Mouse (Mus musculus) kidney, postnatal 0 days (tissue): Measurements from ENCODE around the gene Kalrn. TPM values are rescaled to one million over a fixed set of nuclear protein-coding genes. Genes with fewer than 3 reads are reported as not detected.

Experiments
- ATAC-seq: fragments of 200-750 bp; cut with Nextera tagmentation; replicated peaks from 2 replicates; pipeline ENCODE4 v1.8.0; 2017; ENCODE audit warnings: low read depth, moderate number of reproducible peaks, moderate TSS enrichment, moderate library complexity; ENCODE audit not compliant: low FRiP score
- DNase-seq: peaks from one replicate; pipeline ENCODE4 v3.0.0-alpha.2; 2016; ENCODE audit warnings: low spot score
- H3K27ac ChIP-seq: fragments of 300-500 bp; sonication (generic); 2 replicates; pipeline ENCODE4 v1.5.1; 2014; ENCODE audit warnings: mild to moderate bottlenecking
- H3K27me3 ChIP-seq: fragments of 300-500 bp; sonication (generic); 2 replicates; pipeline ENCODE4 v1.6.1; 2014; ENCODE audit warnings: low read length, mixed read lengths; ENCODE audit not compliant: insufficient read depth
- H3K36me3 ChIP-seq: fragments of 300-500 bp; sonication (generic); 2 replicates; pipeline ENCODE4 v1.6.1; 2014; ENCODE audit warnings: low read length, mixed read lengths; ENCODE audit not compliant: insufficient read depth
- H3K4me1 ChIP-seq: fragments of 300-500 bp; sonication (generic); replicated peaks from 2 replicates; pipeline ENCODE4 v1.6.1; 2014; ENCODE audit warnings: antibody characterized with exemption, low read length, mixed read lengths; ENCODE audit not compliant: insufficient read depth
- H3K4me2 ChIP-seq: fragments of 300-500 bp; sonication (generic); 2 replicates; pipeline ENCODE4 v1.6.1; 2014; ENCODE audit warnings: mild to moderate bottlenecking, low read length, moderate library complexity, mixed read lengths
- H3K4me3 ChIP-seq: fragments of 300-500 bp; sonication (generic); replicated peaks from 2 replicates; pipeline ENCODE4 v1.5.1; 2014; ENCODE audit warnings: low read depth, low read length
- H3K9ac ChIP-seq: fragments of 300-500 bp; sonication (generic); 2 replicates; pipeline ENCODE4 v1.6.1; 2014; ENCODE audit warnings: low read depth, low read length
- H3K9me3 ChIP-seq: fragments of 300-500 bp; sonication (generic); replicated peaks from 2 replicates; pipeline ENCODE4 v1.6.1; 2016; ENCODE audit warnings: low read length, inconsistent platforms, mixed read lengths
- CTCF ChIP-seq: IDR thresholded peaks from 2 replicates; pipeline ENCODE4 v1.5.1; 2016; ENCODE audit warnings: antibody characterized with exemption, low read depth, mild to moderate bottlenecking, moderate library complexity
- WGBS: fragments of 180-500 bp; shearing (Covaris S2); extraction: QIAGEN DNeasy Blood & Tissue Kit; methylation state at CpG from one replicate; pipeline ENCODE4 v1.1.7; 2014; 5-methylcytosine and 5-hydroxymethylcytosine counted together
- polyA plus RNA-seq: library from polyadenylated mRNA; unstranded; fragments of >200 nt; fragmentation: Nextera tagmentation; extraction: Ambion mirVana; gene quantifications from 2 replicates; pipeline ENCODE4 v1.2.1, GENCODE M21; 2015

Kalrn gene
- polyA plus RNA-seq, 1 experiment from 2014 or later, result 20.0 TPM

- Histone ChIP-seq H3K9me3 (no peaks in the 10 kb centered on the region), H3K9ac (no peak overlapping the region), H3K4me2 (no peak overlapping the region), H3K4me1 (no peaks in the 10 kb centered on the region), H3K4me3 (no peak overlapping the region), H3K36me3 (no peaks in the 10 kb centered on the region), H3K27ac (no peak overlapping the region), H3K27me3 (no peaks in the 10 kb centered on the region)
- no peak for TF ChIP-seq CTCF
- no peak for DNase-seq
- ATAC-seq, result no peak
- WGBS, result 78% methylated on average over 3 of the region's 3 CpGs
These were observed 577.8 kb downstream of the Kalrn start for GRCm38 (mm10) chr16:33995496-33995895.

DNA sequence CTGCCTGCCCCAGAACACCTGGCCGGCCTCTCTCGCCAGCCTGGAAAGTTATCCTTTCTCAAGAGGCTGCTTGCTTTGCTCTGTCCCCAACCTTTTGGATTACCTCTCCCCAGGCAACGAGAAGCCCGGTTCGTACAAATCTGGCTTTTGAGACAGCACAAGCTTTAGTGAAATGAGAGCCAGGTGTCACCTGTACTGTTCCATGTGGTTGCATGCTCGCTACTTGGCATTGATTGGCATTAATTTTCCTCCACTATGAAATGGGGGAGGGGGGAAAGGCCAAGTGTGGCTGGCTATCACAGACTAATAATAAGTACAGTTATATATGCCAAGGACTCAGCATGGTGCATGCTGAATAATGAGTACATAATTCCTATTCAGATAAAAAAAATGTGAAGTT is 579.0 kb downstream of the Kalrn start:
- Histone ChIP-seq H3K4me1 (no peaks in the 10 kb centered on the region), H3K9me3 (no peaks in the 10 kb centered on the region), H3K4me2 (no peak overlapping the region), H3K4me3 (no peak overlapping the region), H3K27me3 (no peaks in the 10 kb centered on the region), H3K27ac (no peak overlapping the region), H3K36me3 (no peaks in the 10 kb centered on the region), H3K9ac (no peak overlapping the region)
- no peak for ATAC-seq
- no peak for DNase-seq
- WGBS, result 86% methylated on average over 6 of the region's 6 CpGs
- no peak for TF ChIP-seq CTCF

- Histone ChIP-seq H3K9ac (no peak overlapping the region), H3K4me1 (no peaks in the 10 kb centered on the region), H3K9me3 (no peaks in the 10 kb centered on the region), H3K27ac (no peak overlapping the region), H3K27me3 (no peaks in the 10 kb centered on the region), H3K4me2 (no peak overlapping the region), H3K4me3 (no peak overlapping the region), H3K36me3 (no peaks in the 10 kb centered on the region)
- ATAC-seq (no peak), DNase-seq (no peak)
- TF ChIP-seq CTCF, result no peak
- WGBS, result 78% methylated on average over 4 of the region's 4 CpGs
These were observed 582.6 kb downstream of the Kalrn start for GRCm38 (mm10) chr16:33990712-33991111.

DNA sequence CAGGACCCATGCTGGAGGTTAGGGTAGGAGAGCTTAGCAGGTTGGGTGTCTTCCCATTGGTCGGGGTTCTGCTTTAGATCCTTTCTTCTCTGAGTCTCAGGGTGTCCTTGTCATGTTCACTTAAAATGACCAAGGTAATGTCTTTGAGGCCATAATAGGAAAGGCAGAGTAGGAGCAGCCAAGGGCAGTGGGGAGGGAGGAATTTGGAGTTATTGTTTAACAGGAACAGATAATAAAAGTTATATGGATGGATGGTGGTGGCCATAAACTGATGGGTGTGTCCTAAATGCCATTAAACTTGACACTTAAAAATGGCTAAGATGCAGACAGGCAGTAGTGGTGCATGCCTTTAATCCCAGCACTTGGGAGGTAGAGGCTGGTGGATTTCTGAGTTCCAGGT is 584.2 kb downstream of the Kalrn start:
- H3K27me3 ChIP-seq, result no peaks in the 10 kb centered on the region
- no peak for ATAC-seq
- H3K27ac ChIP-seq, result peak overlapping the region; percentile 57; the same call in 1 of the 2 replicates
- H3K9ac ChIP-seq, result no peak overlapping the region
- DNase-seq, result peak; percentile 22
- TF ChIP-seq CTCF, result no peak
- no peak overlapping the region for H3K4me3 ChIP-seq
- no peak overlapping the region for H3K4me2 ChIP-seq
- 75% methylated on average over 1 of the region's 1 CpGs for WGBS
- H3K4me1 ChIP-seq, result no peaks in the 10 kb centered on the region
- H3K9me3 ChIP-seq, result no peaks in the 10 kb centered on the region
- H3K36me3 ChIP-seq, result no peaks in the 10 kb centered on the region

GRCm38 (mm10) chr16:33988358-33989012 is 584.8 kb downstream of the Kalrn start:
- WGBS, result 61% methylated on average over 17 of the region's 17 CpGs

DNA sequence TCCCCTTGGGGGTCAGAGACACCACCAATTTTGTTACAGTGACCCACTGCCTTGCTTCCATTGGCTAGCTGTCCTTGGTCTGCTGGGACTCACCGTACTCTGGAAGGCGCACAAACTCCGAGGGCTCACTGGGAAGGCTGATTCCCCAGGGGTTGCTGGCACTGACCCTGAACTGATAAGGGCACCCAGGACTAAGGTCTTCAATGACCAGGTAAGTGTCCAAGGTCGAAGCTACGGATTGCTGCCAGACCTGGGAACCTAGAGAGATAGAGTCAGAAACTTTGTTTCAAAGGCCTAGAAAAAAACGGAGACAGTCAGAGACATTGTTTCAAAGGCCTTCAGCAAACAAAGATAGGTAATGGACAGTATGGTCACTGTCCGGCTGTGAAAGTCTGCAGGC is 586.3 kb downstream of the Kalrn start:
- TF ChIP-seq CTCF, result no peak

More at GRCm38 (mm10) chr16:33988358-33989012, 584.8 kb downstream of the Kalrn start:
- Histone ChIP-seq H3K4me3 (no peak overlapping the region), H3K4me1 (no peaks in the 10 kb centered on the region), H3K36me3 (no peaks in the 10 kb centered on the region), H3K9me3 (no peaks in the 10 kb centered on the region), H3K4me2 (no peak overlapping the region), H3K27me3 (no peaks in the 10 kb centered on the region), H3K9ac (no peak overlapping the region), H3K27ac (peak overlapping the region; percentile 57; the same call in 1 of the 2 replicates)
- no peak for ATAC-seq
- DNase-seq, result peak; percentile 47
- TF ChIP-seq CTCF, result peak; percentile 81

GRCm38 (mm10) chr16:33985372-33985771 is 588.0 kb downstream of the Kalrn start:
- 91% methylated on average over 6 of the region's 6 CpGs for WGBS
- Histone ChIP-seq H3K27me3 (no peaks in the 10 kb centered on the region), H3K9me3 (no peaks in the 10 kb centered on the region), H3K9ac (no peak overlapping the region), H3K4me1 (no peaks in the 10 kb centered on the region), H3K27ac (no peak overlapping the region), H3K4me2 (no peak overlapping the region), H3K36me3 (no peaks in the 10 kb centered on the region), H3K4me3 (no peak overlapping the region)
- TF ChIP-seq CTCF, result no peak
- ATAC-seq (no peak), DNase-seq (no peak)

More for the DNA sequence above, 586.3 kb downstream of the Kalrn start:
- ATAC-seq, result no peak
- Histone ChIP-seq H3K9me3 (no peaks in the 10 kb centered on the region), H3K4me2 (no peak overlapping the region), H3K9ac (no peak overlapping the region), H3K27ac (no peak overlapping the region), H3K36me3 (no peaks in the 10 kb centered on the region), H3K4me3 (no peak overlapping the region), H3K4me1 (no peaks in the 10 kb centered on the region), H3K27me3 (no peaks in the 10 kb centered on the region)
- WGBS, result 81% methylated on average over 7 of the region's 7 CpGs
- DNase-seq, result no peak
